Mouse (Mus musculus) brain, embryonic 14.5 days (tissue): Measurements from ENCODE around the gene Ccm2.

Experiments
- CTCF ChIP-seq: fragments of 200-500 bp; IDR thresholded peaks from 2 replicates; pipeline ENCODE4 v1.5.1; 2012; ENCODE audit warnings: inconsistent platforms, mild to moderate bottlenecking, moderate library complexity, borderline replicate concordance; ENCODE audit not compliant: insufficient read depth, insufficient read length; ENCODE audit errors: extremely low read depth
- POLR2A ChIP-seq: fragments of 200-500 bp; IDR thresholded peaks from 2 replicates; pipeline ENCODE4 v1.6.1; 2012; ENCODE audit warnings: mild to moderate bottlenecking, inconsistent platforms, borderline replicate concordance; ENCODE audit not compliant: poor library complexity, insufficient read depth, insufficient read length, severe bottlenecking; ENCODE audit errors: extremely low read depth

GRCm38 (mm10) chr11:6561474-6561873 lies 14.8 kb downstream of the Ccm2 start:
- TF ChIP-seq CTCF, result no peak
- no peak for TF ChIP-seq POLR2A
